Mouse (Mus musculus) adrenal gland (tissue): ENCODE measurements around the gene Ndel1.

Source experiments
- intact Hi-C: fragments of 180-260 bp; cut with DNase I; formaldehyde crosslinking; loops from one replicate; pipeline ENCODE4 v1.15.1; 2025

The Ndel1 gene

GRCm38 (mm10) chr11:68780466-68781114 is 91.1 kb downstream of the Ndel1 start:
- intact Hi-C loops = no loop called here

- intact Hi-C loops = no loop called here
Observed at GRCm38 (mm10) chr11:68779735-68780465, 91.8 kb downstream of the Ndel1 start.

- intact Hi-C loops = no loop called here
Observed at GRCm38 (mm10) chr11:68778855-68779254, 92.8 kb downstream of the Ndel1 start.

GRCm38 (mm10) chr11:68777933-68778332 is 93.7 kb downstream of the Ndel1 start:
- intact Hi-C loops = no loop called here

GRCm38 (mm10) chr11:68776147-68776655 is 95.5 kb downstream of the Ndel1 start:
- intact Hi-C loops = no loop called here
